Mouse (Mus musculus) inflammation-experienced regulatory T-cells, adult 6 months (primary cell): ENCODE measurements around the gene Tcf20. TPM values are rescaled to one million over a fixed set of nuclear protein-coding genes. Genes with fewer than 3 reads are reported as not detected.

Experiments used
- ATAC-seq: one replicate; pipeline ENCODE4 v1.8.0; 2017
- polyA plus RNA-seq, 3 experiments: library from polyadenylated mRNA; unstranded; fragments of 100-300 nt; shearing (Covaris generic); gene quantifications; one replicate each; pipeline ENCODE4 v1.2.1; 2017

The Tcf20 gene
- 10 to 100 TPM; 13.1 to 21.1 (median 13.8) TPM for polyA plus RNA-seq

GRCm38 (mm10) chr15:82987732-82988112 lies at the start of gene Tcf20:
Gene Tcf20, minus strand, starts transcription at chr15:82987872.
- ATAC-seq = peak; percentile 90

- no peak for ATAC-seq
Measured at GRCm38 (mm10) chr15:83036900-83037519, 49.3 kb upstream of the Tcf20 start.

- ATAC-seq = no peak
Measured at GRCm38 (mm10) chr15:83036089-83036488, 48.4 kb upstream of the Tcf20 start.

GRCm38 (mm10) chr15:83034275-83034977 lies 46.8 kb upstream of the Tcf20 start:
- ATAC-seq = no peak

GRCm38 (mm10) chr15:83032981-83033541 lies 45.4 kb upstream of the Tcf20 start, which contains the start of gene Nfam1:
Gene Nfam1, minus strand, starts transcription at chr15:83033306.
- ATAC-seq = no peak

- no peak for ATAC-seq
Measured at GRCm38 (mm10) chr15:83030884-83031283, 43.2 kb upstream of the Tcf20 start.

GRCm38 (mm10) chr15:83029725-83030718 lies 42.4 kb upstream of the Tcf20 start:
- peak; percentile 14 for ATAC-seq

GRCm38 (mm10) chr15:83026129-83026528 lies 38.5 kb upstream of the Tcf20 start:
- ATAC-seq = no peak

GRCm38 (mm10) chr15:83025041-83025760 lies 37.5 kb upstream of the Tcf20 start:
- ATAC-seq = no peak

- no peak for ATAC-seq
Measured at GRCm38 (mm10) chr15:83022947-83023346, 35.3 kb upstream of the Tcf20 start.

GRCm38 (mm10) chr15:83010990-83011664 lies 23.5 kb upstream of the Tcf20 start:
- ATAC-seq = no peak

GRCm38 (mm10) chr15:83010423-83010822 lies 22.8 kb upstream of the Tcf20 start:
- no peak for ATAC-seq

GRCm38 (mm10) chr15:83009532-83009931 lies 21.9 kb upstream of the Tcf20 start:
- no peak for ATAC-seq

- peak; percentile 82 for ATAC-seq
Measured at GRCm38 (mm10) chr15:83008761-83009423, 21.2 kb upstream of the Tcf20 start.

GRCm38 (mm10) chr15:83007346-83007920 lies 19.8 kb upstream of the Tcf20 start:
- no peak for ATAC-seq

- no peak for ATAC-seq
Measured at GRCm38 (mm10) chr15:83002665-83003548, 15.2 kb upstream of the Tcf20 start.

GRCm38 (mm10) chr15:82998811-82999221 lies 11.1 kb upstream of the Tcf20 start:
- ATAC-seq = no peak

- no peak for ATAC-seq
Measured at GRCm38 (mm10) chr15:82996431-82996830, 8.8 kb upstream of the Tcf20 start.

GRCm38 (mm10) chr15:82995239-82995638 lies 7.6 kb upstream of the Tcf20 start:
- ATAC-seq = no peak
